Mouse (Mus musculus) myocyte (in vitro differentiated cells): ENCODE measurements around the gene D1Pas1. TPM values are rescaled to one million over a fixed set of nuclear protein-coding genes. Genes with fewer than 3 reads are reported as not detected.
A peak's percentile ranks its signal among the peaks of the same experiment; 100 is the strongest.

Source experiments
- H3K27me3 ChIP-seq: one replicate; pipeline ENCODE4 v1.6.1; 2011; ENCODE audit not compliant: control insufficient read depth, insufficient read depth, insufficient read length
- H3K36me3 ChIP-seq: one replicate; pipeline ENCODE4 v1.6.1; 2011; ENCODE audit not compliant: control insufficient read depth, insufficient read depth
- H3K4me2 ChIP-seq: one replicate; pipeline ENCODE4 v1.6.1; 2011; ENCODE audit warnings: low read depth, control low read depth
- H3K4me3 ChIP-seq: one replicate; pipeline ENCODE4 v1.5.1; 2011; ENCODE audit warnings: mild to moderate bottlenecking, control low read depth, moderate library complexity
- H3K79me2 ChIP-seq: one replicate; pipeline ENCODE4 v1.6.1; 2011; ENCODE audit not compliant: control insufficient read depth, insufficient read depth
- H3ac ChIP-seq: one replicate; pipeline ENCODE4 v1.6.1; 2011; ENCODE audit not compliant: control insufficient read depth, insufficient read length
- CEBPB ChIP-seq: IDR thresholded peaks from 2 replicates; pipeline ENCODE4 v1.6.1; 2011; ENCODE audit warnings: mild to moderate bottlenecking, moderate library complexity; ENCODE audit not compliant: poor library complexity, insufficient read depth, severe bottlenecking
- E2F4 ChIP-seq: IDR thresholded peaks from one replicate; pipeline ENCODE4 v1.6.1; 2011; ENCODE audit warnings: mild to moderate bottlenecking, control low read depth, moderate library complexity; ENCODE audit not compliant: insufficient read depth
- MAX ChIP-seq: IDR thresholded peaks from one replicate; pipeline ENCODE4 v1.6.1; 2011; ENCODE audit warnings: low read depth, mild to moderate bottlenecking, control low read depth
- MYOD1 ChIP-seq, 3 experiments: IDR thresholded peaks; one replicate each; pipeline ENCODE4 v1.6.1; 2011; ENCODE audit warnings: control low read depth in 2 of 3, low read depth in 2 of 3, mild to moderate bottlenecking in 2 of 3, moderate library complexity in 1 of 3; ENCODE audit not compliant: insufficient read length in 2 of 3, control insufficient read depth in 1 of 3
- MYOG ChIP-seq, 3 experiments: IDR thresholded peaks; one replicate each; pipeline ENCODE4 v1.6.1; 2011; ENCODE audit warnings: control low read depth in 2 of 3, low read depth in 2 of 3, mild to moderate bottlenecking in 2 of 3; ENCODE audit not compliant: insufficient read length in 2 of 3, control insufficient read depth in 1 of 3, insufficient read depth in 1 of 3
- POLR2A ChIP-seq: IDR thresholded peaks from one replicate; pipeline ENCODE4 v1.6.1; 2011; ENCODE audit warnings: low read depth, mild to moderate bottlenecking, control low read depth, moderate library complexity; ENCODE audit not compliant: insufficient read length
- POLR2AphosphoS2 ChIP-seq: IDR thresholded peaks from one replicate; pipeline ENCODE4 v1.6.1; 2011; ENCODE audit warnings: low read depth, control low read depth; ENCODE audit not compliant: insufficient read length
- REST ChIP-seq: IDR thresholded peaks from one replicate; pipeline ENCODE4 v1.6.1; 2011; ENCODE audit warnings: mild to moderate bottlenecking, control low read depth, moderate library complexity; ENCODE audit not compliant: insufficient read depth, insufficient read length
- SRF ChIP-seq: IDR thresholded peaks from one replicate; pipeline ENCODE4 v1.6.1; 2011; ENCODE audit warnings: low read depth; ENCODE audit not compliant: control insufficient read depth, insufficient read length
- TCF12 ChIP-seq: IDR thresholded peaks from one replicate; pipeline ENCODE4 v1.6.1; 2011; ENCODE audit warnings: mild to moderate bottlenecking, control low read depth; ENCODE audit not compliant: poor library complexity, insufficient read depth, severe bottlenecking
- TCF3 ChIP-seq: IDR thresholded peaks from one replicate; pipeline ENCODE4 v1.6.1; 2011; ENCODE audit warnings: low read depth, control low read depth; ENCODE audit not compliant: insufficient read length
- USF1 ChIP-seq: IDR thresholded peaks from one replicate; pipeline ENCODE4 v1.6.1; 2011; ENCODE audit warnings: low read depth, mild to moderate bottlenecking, control low read depth, moderate library complexity
- polyA plus RNA-seq: library from polyadenylated mRNA; unstranded; fragments of >200 nt; fragmentation: generic; extraction: Trizol; gene quantifications from one replicate; pipeline ENCODE4 v1.2.1, GENCODE M21; 2012; ENCODE audit warnings: missing spikeins

The D1Pas1 gene
- polyA plus RNA-seq, 1 experiment, result not detected

DNA sequence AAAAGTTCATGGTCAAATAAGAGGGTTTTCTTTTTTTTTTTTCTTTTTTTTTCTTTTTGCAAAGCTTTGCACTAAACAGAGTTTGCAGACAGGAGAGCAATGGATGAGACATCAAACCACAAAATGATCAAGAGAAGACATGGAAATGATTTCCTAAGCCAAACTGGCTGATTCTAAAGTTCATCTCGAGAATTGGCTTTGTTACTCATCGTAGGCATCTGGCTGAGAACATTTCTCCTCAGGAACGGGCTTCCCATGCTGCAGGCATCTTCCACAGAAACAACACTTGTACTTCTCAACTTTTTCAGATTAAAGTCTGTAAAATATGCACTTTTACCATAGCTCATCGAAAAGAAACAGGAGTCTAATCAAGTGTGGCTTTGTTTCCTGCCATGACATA is 21.6 kb downstream of the D1Pas1 start:
- Histone ChIP-seq H3ac (no peak overlapping the region), H3K27me3 (no peaks in the 10 kb centered on the region), H3K36me3 (no peaks in the 10 kb centered on the region), H3K4me3 (no peak overlapping the region), H3K79me2 (no peaks in the 10 kb centered on the region), H3K4me2 (peak overlapping the region; percentile 30)
- TF ChIP-seq REST (no peak), TCF12 (no peak)

DNA sequence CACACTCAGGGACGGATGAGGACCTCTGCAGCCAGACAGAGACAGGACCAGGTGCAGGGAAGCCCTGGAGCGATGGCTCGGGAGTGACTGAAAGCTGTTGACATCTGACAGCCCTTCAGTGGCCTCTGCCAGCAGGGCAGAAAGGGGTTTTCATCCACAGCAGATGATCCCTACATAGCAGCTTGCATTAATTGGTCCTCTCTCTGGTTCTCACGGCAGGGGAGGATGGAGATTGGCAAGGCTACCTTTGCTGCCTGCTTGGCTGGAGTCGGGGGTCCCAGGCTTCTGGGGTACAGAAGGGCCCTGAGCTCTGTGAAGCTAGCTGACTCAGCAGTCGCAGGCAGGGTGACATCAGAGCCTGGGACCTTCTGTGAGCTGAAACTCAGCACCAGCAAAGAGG is 24.3 kb downstream of the D1Pas1 start:
- TF ChIP-seq E2F4, result no peak
- TF ChIP-seq CEBPB, result no peak
- no peak for TF ChIP-seq POLR2AphosphoS2
- TF ChIP-seq MYOG (IDR thresholded peaks at IDR 0.05; ENCODE audit: control insufficient read depth in 1 of 3, insufficient read depth in 1 of 3, insufficient read length in 2 of 3, low read depth in 2 of 3), result no peak
- no peak for TF ChIP-seq MAX
- no peak for TF ChIP-seq TCF12
- no peak for TF ChIP-seq REST
- TF ChIP-seq SRF, result no peak
- no peak for TF ChIP-seq MYOD1 (IDR thresholded peaks at IDR 0.05; ENCODE audit: control insufficient read depth in 1 of 3, insufficient read length in 2 of 3, low read depth in 2 of 3)
- TF ChIP-seq POLR2A, result no peak
- TF ChIP-seq USF1, result no peak
- no peak for TF ChIP-seq TCF3
- no peaks in the 10 kb centered on the region for H3K36me3 ChIP-seq
- no peak overlapping the region for H3K4me3 ChIP-seq
- no peak overlapping the region for H3ac ChIP-seq
- no peaks in the 10 kb centered on the region for H3K79me2 ChIP-seq
- no peaks in the 10 kb centered on the region for H3K27me3 ChIP-seq
- no peak overlapping the region for H3K4me2 ChIP-seq

DNA sequence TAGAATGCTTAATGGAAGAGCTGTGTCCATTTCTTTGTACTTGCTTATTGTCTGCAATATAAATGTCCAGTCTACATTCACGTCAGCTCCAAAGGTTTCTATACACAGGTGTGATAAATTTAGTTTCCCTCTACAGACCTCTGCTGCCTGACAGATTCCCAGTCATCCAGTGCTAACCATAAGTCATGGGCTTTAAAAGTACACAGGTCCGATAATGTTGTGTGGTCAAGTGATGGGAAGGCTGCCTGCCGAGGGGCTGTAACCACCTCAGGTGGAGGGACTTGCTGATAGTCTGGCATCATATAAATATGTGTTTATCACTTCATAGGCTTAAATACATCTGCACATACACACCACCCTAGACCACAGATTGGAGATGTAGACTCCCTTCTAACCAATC is 24.9 kb downstream of the D1Pas1 start:
- no peak overlapping the region for H3ac ChIP-seq
- H3K27me3 ChIP-seq, result no peaks in the 10 kb centered on the region
- H3K36me3 ChIP-seq, result no peaks in the 10 kb centered on the region
- H3K4me2 ChIP-seq, result no peak overlapping the region
- H3K79me2 ChIP-seq, result no peaks in the 10 kb centered on the region
- no peak overlapping the region for H3K4me3 ChIP-seq
- TF ChIP-seq CEBPB (no peak), POLR2AphosphoS2 (no peak), MAX (no peak), USF1 (no peak), TCF12 (no peak), MYOG (IDR thresholded peaks at IDR 0.05; ENCODE audit: control insufficient read depth in 1 of 3, insufficient read depth in 1 of 3, insufficient read length in 2 of 3, low read depth in 2 of 3) (no peak), MYOD1 (IDR thresholded peaks at IDR 0.05; ENCODE audit: control insufficient read depth in 1 of 3, insufficient read length in 2 of 3, low read depth in 2 of 3) (no peak), E2F4 (no peak), POLR2A (no peak), REST (no peak), TCF3 (no peak), SRF (no peak)

DNA sequence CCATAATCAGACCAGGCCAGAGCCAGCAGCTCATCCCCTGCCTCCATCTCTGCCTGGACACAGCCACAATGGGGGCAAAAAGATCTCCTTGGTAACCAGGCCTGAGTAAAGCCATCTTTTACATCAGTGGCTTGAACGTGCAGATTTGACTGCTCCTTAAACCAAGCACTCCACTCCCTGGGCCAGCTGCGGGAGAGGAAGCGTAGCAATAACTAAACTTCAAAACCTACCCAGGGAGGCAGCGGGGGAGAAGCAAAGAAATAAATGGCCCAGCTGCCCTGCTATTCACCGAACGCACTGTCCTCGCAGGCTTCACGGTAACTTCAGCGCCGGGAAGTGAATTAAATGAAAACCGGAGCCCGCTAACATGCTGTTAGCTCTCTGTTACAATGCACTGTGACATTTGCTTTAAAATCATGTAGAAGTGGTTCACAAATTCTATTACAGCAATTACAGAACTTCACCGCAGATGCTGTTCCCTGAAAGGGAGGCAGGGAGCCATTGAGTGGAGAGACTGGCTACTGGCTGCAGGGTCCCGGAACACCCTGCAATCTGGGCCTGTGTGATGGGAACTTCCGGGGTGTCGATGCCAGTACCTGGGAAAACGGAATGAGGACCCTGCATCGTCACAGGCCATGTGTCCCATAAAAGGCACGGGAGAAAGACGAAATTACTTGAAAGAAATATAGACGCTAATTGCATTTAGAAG is 30.5 kb downstream of the D1Pas1 start:
- Histone ChIP-seq H3K4me2 (no peak overlapping the region), H3K79me2 (no peaks in the 10 kb centered on the region), H3K27me3 (no peaks in the 10 kb centered on the region), H3ac (no peak overlapping the region), H3K4me3 (no peak overlapping the region), H3K36me3 (no peaks in the 10 kb centered on the region)
- no peak for TF ChIP-seq CEBPB
- no peak for TF ChIP-seq POLR2AphosphoS2
- no peak for TF ChIP-seq E2F4
- no peak for TF ChIP-seq SRF
- no peak for TF ChIP-seq POLR2A

DNA sequence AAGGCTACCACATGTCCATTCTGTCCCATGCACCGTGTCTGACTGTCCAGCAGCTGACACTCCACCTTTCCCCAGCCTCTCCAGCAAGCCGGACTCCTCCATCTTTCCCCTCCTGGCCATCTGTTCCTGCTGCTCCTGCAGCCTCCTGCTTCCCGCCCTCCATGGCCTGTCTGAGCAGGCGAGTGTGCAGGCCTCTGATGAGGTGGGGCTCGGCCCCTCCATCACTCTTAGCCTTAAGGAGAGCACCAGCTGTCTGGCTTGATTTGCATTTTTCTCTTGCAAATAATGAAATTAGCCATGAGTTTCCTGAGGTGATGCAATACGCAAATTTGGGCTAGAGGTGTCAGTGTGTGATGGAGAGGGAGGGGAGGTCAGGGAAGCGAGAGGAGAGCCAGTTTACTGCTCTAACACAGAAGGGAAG is 36.2 kb downstream of the D1Pas1 start:
- no peaks in the 10 kb centered on the region for H3K36me3 ChIP-seq
- no peak overlapping the region for H3K4me3 ChIP-seq
- no peak for TF ChIP-seq USF1
- no peak for TF ChIP-seq MAX
- TF ChIP-seq TCF12, result no peak
- no peak for TF ChIP-seq MYOG (IDR thresholded peaks at IDR 0.05; ENCODE audit: control insufficient read depth in 1 of 3, insufficient read depth in 1 of 3, insufficient read length in 2 of 3, low read depth in 2 of 3)
- TF ChIP-seq POLR2AphosphoS2, result no peak
- no peak for TF ChIP-seq TCF3
- no peak for TF ChIP-seq POLR2A
- TF ChIP-seq SRF, result no peak
- TF ChIP-seq E2F4, result no peak
- no peak for TF ChIP-seq REST
- no peak for TF ChIP-seq CEBPB
- TF ChIP-seq MYOD1 (IDR thresholded peaks at IDR 0.05; ENCODE audit: control insufficient read depth in 1 of 3, insufficient read length in 2 of 3, low read depth in 2 of 3), result no peak
- H3ac ChIP-seq, result no peak overlapping the region
- no peaks in the 10 kb centered on the region for H3K27me3 ChIP-seq
- no peaks in the 10 kb centered on the region for H3K79me2 ChIP-seq
- H3K4me2 ChIP-seq, result no peak overlapping the region
